Mouse (Mus musculus): Measurements from ENCODE around the gene Cdkn1b. TPM values are rescaled to one million over a fixed set of nuclear protein-coding genes. Genes with fewer than 3 reads are reported as not detected.

Gene Cdkn1b
- total RNA-seq, 2 experiments from 2014 or later = 45.0 to 46.9 TPM

GRCm38 (mm10) chr6:134897443-134898094 lies 22.6 kb upstream of the Cdkn1b start:
- DNase-seq (ENCODE audit: extremely low spot score in 1 of 2, low spot score in 2 of 2) = peak; percentile 91 to 94
- intact Hi-C loops (cut with DNase I) = no loop called here

- DNase-seq (ENCODE audit: extremely low spot score in 1 of 2, low spot score in 2 of 2) = peak; percentile 77 to 95
- intact Hi-C loops (cut with DNase I) = no loop called here
These were observed 21.9 kb upstream of the Cdkn1b start, which contains the start of gene Gpr19 for GRCm38 (mm10) chr6:134898095-134898965. Gene Gpr19 (minus strand): TSS chr6:134898578.

GRCm38 (mm10) chr6:134903368-134903767 lies 16.8 kb upstream of the Cdkn1b start:
- no peak for DNase-seq (ENCODE audit: extremely low spot score in 1 of 2, low spot score in 2 of 2)

GRCm38 (mm10) chr6:134903891-134904884 lies 16.0 kb upstream of the Cdkn1b start:
- intact Hi-C loops (cut with DNase I) = no loop called here
- DNase-seq (ENCODE audit: extremely low spot score in 1 of 2, low spot score in 2 of 2) = no peak

More at GRCm38 (mm10) chr6:134903368-134903767, 16.8 kb upstream of the Cdkn1b start:
- intact Hi-C loops (cut with DNase I) = no loop called here

GRCm38 (mm10) chr6:134905811-134906210 lies 14.4 kb upstream of the Cdkn1b start:
- DNase-seq (ENCODE audit: extremely low spot score in 1 of 2, low spot score in 2 of 2) = no peak
- intact Hi-C loops (cut with DNase I) = no loop called here

- intact Hi-C loops (cut with DNase I) = no loop called here
- DNase-seq (ENCODE audit: extremely low spot score in 1 of 2, low spot score in 2 of 2) = no peak
These were observed 5.7 kb upstream of the Cdkn1b start for GRCm38 (mm10) chr6:134914523-134914922.

- intact Hi-C loops (cut with DNase I) = no loop called here
These were observed 3.6 kb upstream of the Cdkn1b start for GRCm38 (mm10) chr6:134916641-134917040.

GRCm38 (mm10) chr6:134917087-134917486 lies 3.1 kb upstream of the Cdkn1b start:
- DNase-seq (ENCODE audit: extremely low spot score in 1 of 2, low spot score in 2 of 2) = peak in 1 of 2 experiments; percentile 54
- intact Hi-C loops (cut with DNase I) = no loop called here

More at GRCm38 (mm10) chr6:134916641-134917040, 3.6 kb upstream of the Cdkn1b start:
- DNase-seq (ENCODE audit: extremely low spot score in 1 of 2, low spot score in 2 of 2) = no peak

GRCm38 (mm10) chr6:134918769-134919168 lies 1.4 kb upstream of the Cdkn1b start:
- intact Hi-C loops (cut with DNase I) = no loop called here
- DNase-seq (ENCODE audit: extremely low spot score in 1 of 2, low spot score in 2 of 2) = no peak

GRCm38 (mm10) chr6:134919511-134920189 lies 551 bp upstream of the Cdkn1b start:
- no peak for DNase-seq (ENCODE audit: extremely low spot score in 1 of 2, low spot score in 2 of 2)

GRCm38 (mm10) chr6:134921014-134921694 lies 953 bp downstream of the Cdkn1b start:
- peak in 1 of 2 experiments; percentile 72 for DNase-seq (ENCODE audit: extremely low spot score in 1 of 2, low spot score in 2 of 2)
- intact Hi-C loops (cut with DNase I) = loop anchor here (5.0 kb wide), 1 partner anchor 34 kb away; no protein-coding TSS in a partner anchor

More at GRCm38 (mm10) chr6:134919511-134920189, 551 bp upstream of the Cdkn1b start:
- intact Hi-C loops (cut with DNase I) = loop anchor here (5.0 kb wide), 1 partner anchor 32 kb away; no protein-coding TSS in a partner anchor

- no peak for DNase-seq (ENCODE audit: extremely low spot score in 1 of 2, low spot score in 2 of 2)
- intact Hi-C loops (cut with DNase I) = loop anchor here (5.0 kb wide), 1 partner anchor 35 kb away; no protein-coding TSS in a partner anchor
These were observed 1.7 kb downstream of the Cdkn1b start for GRCm38 (mm10) chr6:134921695-134922510.

GRCm38 (mm10) chr6:134922511-134923195 lies 2.5 kb downstream of the Cdkn1b start:
- no peak for DNase-seq (ENCODE audit: extremely low spot score in 1 of 2, low spot score in 2 of 2)
- intact Hi-C loops (cut with DNase I) = loop anchor here (5.0 kb wide), 1 partner anchor 35 kb away; no protein-coding TSS in a partner anchor

- DNase-seq (ENCODE audit: extremely low spot score in 1 of 2, low spot score in 2 of 2) = no peak
- intact Hi-C loops (cut with DNase I) = loop anchor here (5.0 kb wide), 1 partner anchor 36 kb away; no protein-coding TSS in a partner anchor
These were observed 3.5 kb downstream of the Cdkn1b start for GRCm38 (mm10) chr6:134923670-134924069.

GRCm38 (mm10) chr6:134924262-134924661 lies 4.1 kb downstream of the Cdkn1b start:
- intact Hi-C loops (cut with DNase I) = loop anchor here (5.0 kb wide), 1 partner anchor 37 kb away; no protein-coding TSS in a partner anchor
- no peak for DNase-seq (ENCODE audit: extremely low spot score in 1 of 2, low spot score in 2 of 2)
